Mouse (Mus musculus) MEL (cell line): ENCODE data around the gene Tnni2. TPM values are rescaled to one million over a fixed set of nuclear protein-coding genes. Genes with fewer than 3 reads are reported as not detected.

Experiments used
- DNase-seq: peaks from one replicate; pipeline ENCODE4 v3.0.0; 2011; ENCODE audit warnings: low read depth, low spot score
- H3K27ac ChIP-seq: 2 replicates; pipeline ENCODE4 v1.5.1; 2012; ENCODE audit warnings: low read depth, mild to moderate bottlenecking, control low read depth, low read length, moderate library complexity; ENCODE audit not compliant: control insufficient read depth
- H3K27me3 ChIP-seq, 2 experiments: fragments of 150-350 bp in 1 of 2; sonication (generic) in 1 of 2; 2 replicates each; pipeline ENCODE4 v1.6.1; 2012; ENCODE audit warnings: low read length in 2 of 2, mild to moderate bottlenecking in 2 of 2, improper control_type of control experiment in 1 of 2, moderate library complexity in 1 of 2; ENCODE audit not compliant: insufficient read depth in 2 of 2, control insufficient read depth in 1 of 2
- H3K36me3 ChIP-seq, 2 experiments: 2 replicates each; pipeline ENCODE4 v1.6.1; 2012 to 2014; ENCODE audit warnings: low read length in 2 of 2, improper control_type of control experiment in 1 of 2, inconsistent platforms in 1 of 2, mild to moderate bottlenecking in 1 of 2; ENCODE audit not compliant: insufficient read depth in 2 of 2, control insufficient read depth in 1 of 2
- H3K4me1 ChIP-seq, 2 experiments: fragments of 150-350 bp in 1 of 2; sonication (generic) in 1 of 2; 2 replicates each; pipeline ENCODE4 v1.6.1; 2012; ENCODE audit warnings: low read length in 2 of 2, improper control_type of control experiment in 1 of 2, mild to moderate bottlenecking in 1 of 2; ENCODE audit not compliant: insufficient read depth in 2 of 2, control insufficient read depth in 1 of 2
- H3K4me3 ChIP-seq, 2 experiments: fragments of 150-350 bp in 1 of 2; sonication (generic) in 1 of 2; 2 replicates each; pipeline ENCODE4 v1.5.1; 2012; ENCODE audit warnings: low read depth in 2 of 2, low read length in 2 of 2, mild to moderate bottlenecking in 2 of 2, moderate library complexity in 2 of 2, control low read depth in 1 of 2, improper control_type of control experiment in 1 of 2; ENCODE audit not compliant: control insufficient read depth in 1 of 2, insufficient read depth in 1 of 2
- H3K79me2 ChIP-seq: 2 replicates; pipeline ENCODE4 v1.6.1; 2012; ENCODE audit warnings: mild to moderate bottlenecking, low read length, moderate library complexity; ENCODE audit not compliant: control insufficient read depth, poor library complexity, insufficient read depth
- H3K9ac ChIP-seq: 2 replicates; pipeline ENCODE4 v1.6.1; 2012; ENCODE audit warnings: low read depth, mild to moderate bottlenecking, control low read depth, low read length, moderate library complexity; ENCODE audit not compliant: control insufficient read depth, poor library complexity, severe bottlenecking
- H3K9me3 ChIP-seq: fragments of 150-350 bp; sonication (generic); replicated peaks from 2 replicates; pipeline ENCODE4 v1.6.1; 2012; ENCODE audit warnings: mild to moderate bottlenecking, low read length, improper control_type of control experiment, moderate library complexity; ENCODE audit not compliant: insufficient read depth
- BHLHE40 ChIP-seq: IDR thresholded peaks from 2 replicates; pipeline ENCODE4 v1.6.1; 2012; ENCODE audit warnings: low read depth, mild to moderate bottlenecking, inconsistent platforms, low read length, improper control_type of control experiment, borderline replicate concordance
- CHD1 ChIP-seq: IDR thresholded peaks from 2 replicates; pipeline ENCODE4 v1.6.1; 2012; ENCODE audit warnings: low read depth, mild to moderate bottlenecking, inconsistent platforms, low read length, improper control_type of control experiment
- ELF1 ChIP-seq: IDR thresholded peaks from 2 replicates; pipeline ENCODE4 v1.6.1; 2014; ENCODE audit warnings: low read depth, mild to moderate bottlenecking, inconsistent platforms, low read length, improper control_type of control experiment, moderate library complexity
- EP300 ChIP-seq, 2 experiments: IDR thresholded peaks; 2 replicates each; pipeline ENCODE4 v1.6.1; 2011; ENCODE audit warnings: improper control_type of control experiment in 2 of 2, low read length in 2 of 2, low read depth in 1 of 2, mild to moderate bottlenecking in 1 of 2
- ETS1 ChIP-seq: IDR thresholded peaks from 2 replicates; pipeline ENCODE4 v1.6.1; 2012; ENCODE audit warnings: low read depth, mild to moderate bottlenecking, inconsistent platforms, low read length, improper control_type of control experiment, moderate library complexity
- GATA1 ChIP-seq: IDR thresholded peaks from 2 replicates; pipeline ENCODE4 v1.6.1; 2011; ENCODE audit warnings: low read depth, low read length, improper control_type of control experiment
- HCFC1 ChIP-seq: IDR thresholded peaks from 2 replicates; pipeline ENCODE4 v1.6.1; 2012; ENCODE audit warnings: low read depth, mild to moderate bottlenecking, inconsistent platforms, low read length, improper control_type of control experiment, moderate library complexity
- MAX ChIP-seq: IDR thresholded peaks from 2 replicates; pipeline ENCODE4 v1.6.1; 2011; ENCODE audit warnings: low read length, improper control_type of control experiment
- MXI1 ChIP-seq: IDR thresholded peaks from 2 replicates; pipeline ENCODE4 v1.6.1; 2011; ENCODE audit warnings: mild to moderate bottlenecking, low read depth, low read length, improper control_type of control experiment
- MYB ChIP-seq: IDR thresholded peaks from 2 replicates; pipeline ENCODE4 v1.6.1; 2011; ENCODE audit warnings: mild to moderate bottlenecking, low read depth, low read length, improper control_type of control experiment
- MYC ChIP-seq: IDR thresholded peaks from 2 replicates; pipeline ENCODE4 v1.6.1; 2011; ENCODE audit warnings: low read depth, mild to moderate bottlenecking, low read length, improper control_type of control experiment, moderate library complexity
- NRF1 ChIP-seq: IDR thresholded peaks from 2 replicates; pipeline ENCODE4 v1.6.1; 2014; ENCODE audit warnings: low read depth, mild to moderate bottlenecking, inconsistent platforms, low read length, improper control_type of control experiment, moderate library complexity; ENCODE audit not compliant: poor library complexity, insufficient read depth, severe bottlenecking
- POLR2AphosphoS2 ChIP-seq: IDR thresholded peaks from 2 replicates; pipeline ENCODE4 v1.6.1; 2011; ENCODE audit warnings: low read length, improper control_type of control experiment
- RCOR1 ChIP-seq: IDR thresholded peaks from 2 replicates; pipeline ENCODE4 v1.6.1; 2012; ENCODE audit warnings: low read depth, mild to moderate bottlenecking, inconsistent platforms, low read length, improper control_type of control experiment
- SIN3A ChIP-seq: IDR thresholded peaks from 2 replicates; pipeline ENCODE4 v1.6.1; 2012; ENCODE audit warnings: low read length, improper control_type of control experiment, inconsistent platforms
- SMC3 ChIP-seq: IDR thresholded peaks from 2 replicates; pipeline ENCODE4 v1.6.1; 2011; ENCODE audit warnings: low read depth, low read length, improper control_type of control experiment
- TAL1 ChIP-seq: IDR thresholded peaks from 2 replicates; pipeline ENCODE4 v1.6.1; 2012; ENCODE audit warnings: mild to moderate bottlenecking, inconsistent platforms, low read length, moderate library complexity, mixed read lengths
- TBP ChIP-seq: IDR thresholded peaks from 2 replicates; pipeline ENCODE4 v1.8.0; 2011; ENCODE audit warnings: low read depth, low read length, improper control_type of control experiment
- TCF12 ChIP-seq: IDR thresholded peaks from 2 replicates; pipeline ENCODE4 v1.6.1; 2014; ENCODE audit warnings: low read depth, mild to moderate bottlenecking, inconsistent platforms, low read length, improper control_type of control experiment, moderate library complexity
- USF1 ChIP-seq: IDR thresholded peaks from 2 replicates; pipeline ENCODE4 v1.6.1; 2014; ENCODE audit warnings: low read depth, mild to moderate bottlenecking, inconsistent platforms, low read length, improper control_type of control experiment, moderate library complexity
- ZKSCAN1 ChIP-seq: IDR thresholded peaks from 2 replicates; pipeline ENCODE4 v1.6.1; 2012; ENCODE audit warnings: low read depth, mild to moderate bottlenecking, inconsistent platforms, low read length, improper control_type of control experiment, moderate library complexity
- ZNF384 ChIP-seq: IDR thresholded peaks from 2 replicates; pipeline ENCODE4 v1.6.1; 2012; ENCODE audit warnings: low read depth, mild to moderate bottlenecking, inconsistent platforms, low read length, improper control_type of control experiment
- polyA plus RNA-seq, 2 experiments: library from polyadenylated mRNA; stranded (reverse) in 1 of 2; unstranded in 1 of 2; fragments of >175 nt in 1 of 2; fragments of >200 nt in 1 of 2; gene quantifications; 2 replicates each; pipeline versions ENCODE4 v1.2.1 to v1.2.4; 2012; ENCODE audit warnings: low replicate concordance in 2 of 2, low read depth in 1 of 2; ENCODE audit not compliant: insufficient read length in 2 of 2, insufficient read depth in 1 of 2, missing spikeins in 1 of 2
- total RNA-seq: library from RNA; depleted of rRNA; stranded (reverse); fragments of 300-350 nt; gene quantifications from 2 replicates; pipeline ENCODE4 v1.2.3, GENCODE M21; 2012

The Tnni2 gene
- total and polyA plus RNA-seq, 3 experiments: 0.84 TPM; not detected in 2

DNA sequence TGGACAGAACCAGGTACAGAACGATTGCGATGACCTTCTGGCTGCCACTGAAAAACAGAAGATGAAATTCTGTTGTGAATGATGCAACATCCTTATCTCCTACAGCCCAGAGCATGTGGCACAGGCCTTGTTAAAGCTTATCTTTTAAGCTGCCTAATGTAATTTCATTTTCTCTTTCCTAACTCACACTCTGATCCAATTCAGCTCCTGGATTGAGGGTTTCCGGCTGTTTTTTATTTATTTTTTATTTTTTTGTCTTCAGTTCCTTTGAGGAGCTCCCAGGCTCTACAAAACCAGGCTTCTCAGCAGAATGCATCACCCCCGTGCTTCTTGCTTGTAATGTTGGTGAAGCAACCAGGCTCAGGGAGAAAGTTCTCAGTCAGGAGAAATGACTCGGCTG lies 21.7 kb upstream of the Tnni2 start:
- H3K9ac ChIP-seq: peak overlapping the region; percentile 50
- peak; percentile 79 for DNase-seq
- TF ChIP-seq GATA1 (peak; percentile 98), SMC3 (no peak), MYC (peak; percentile 98), USF1 (peak; percentile 72; the same call in 1 of the 2 replicates), POLR2AphosphoS2 (0 out of 2 replicates have a peak, but pooled peaks have one; percentile 29), MYB (peak; percentile 64; the same call in 1 of the 2 replicates), ZKSCAN1 (no peak), ETS1 (peak; percentile 100), TCF12 (peak; percentile 96), SIN3A (peak; percentile 93), TAL1 (peak; percentile 90), HCFC1 (peak; percentile 65), TBP (no peak; the same call in 1 of the 2 replicates), NRF1 (no peak), RCOR1 (peak; percentile 87), ZNF384 (peak; percentile 77; the same call in 1 of the 2 replicates), MAX (peak; percentile 91), CHD1 (no peak), BHLHE40 (peak; percentile 88), EP300 (IDR thresholded peaks at IDR 0.05; ENCODE audit: low read depth in 1 of 2, low read length in 2 of 2) (peak; percentile 96 to 97), MXI1 (peak; percentile 77; the same call in 1 of the 2 replicates)
- peaks cover 0 to 15% of the 10 kb centered on the region in 2 experiments; a peak in 2 of 4 replicates for H3K36me3 ChIP-seq
- H3K79me2 ChIP-seq: no peaks in the 10 kb centered on the region
- H3K4me1 ChIP-seq: peaks cover 14 to 21% of the 10 kb centered on the region in 2 experiments
- peak overlapping the region; percentile 94 for H3K27ac ChIP-seq
- H3K4me3 ChIP-seq: peak overlapping the region; percentile 6 to 18; a peak in 1 of 4 replicates
- H3K9me3 ChIP-seq: no peaks in the 10 kb centered on the region
- no peaks in the 10 kb centered on the region for H3K27me3 ChIP-seq

DNA sequence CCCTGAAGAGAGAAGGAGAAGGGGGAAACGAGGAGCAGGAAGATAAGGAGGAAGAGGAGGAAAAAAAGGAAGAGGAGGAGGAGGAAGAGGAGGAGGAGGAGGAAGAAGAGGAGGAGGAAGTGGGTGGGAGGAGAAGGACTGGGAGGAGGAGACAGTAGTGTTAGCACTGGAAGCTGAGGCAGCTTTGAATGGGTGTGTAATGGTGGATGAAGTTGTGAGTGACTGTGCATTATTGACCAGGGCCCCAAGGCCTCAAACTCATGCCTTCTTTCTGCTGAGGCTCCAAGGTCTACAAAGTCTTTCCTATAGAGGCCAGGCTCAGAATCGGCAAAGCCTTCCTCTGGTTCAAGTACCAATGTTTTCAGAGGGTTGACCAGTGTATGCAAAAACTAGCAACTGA lies 19.8 kb upstream of the Tnni2 start:
- Histone ChIP-seq H3K27ac (peak overlapping the region; percentile 19), H3K4me1 (peaks cover 14 to 21% of the 10 kb centered on the region in 2 experiments), H3K9me3 (no peaks in the 10 kb centered on the region), H3K36me3 (peaks cover 0 to 15% of the 10 kb centered on the region in 2 experiments; a peak in 2 of 4 replicates), H3K4me3 (no peak overlapping the region), H3K79me2 (no peaks in the 10 kb centered on the region), H3K9ac (no peak overlapping the region), H3K27me3 (no peaks in the 10 kb centered on the region)
- DNase-seq: no peak
- TF ChIP-seq TBP (no peak), BHLHE40 (no peak), ELF1 (no peak)
